Mouse (Mus musculus): Measurements from ENCODE around the gene Il4.

DNA sequence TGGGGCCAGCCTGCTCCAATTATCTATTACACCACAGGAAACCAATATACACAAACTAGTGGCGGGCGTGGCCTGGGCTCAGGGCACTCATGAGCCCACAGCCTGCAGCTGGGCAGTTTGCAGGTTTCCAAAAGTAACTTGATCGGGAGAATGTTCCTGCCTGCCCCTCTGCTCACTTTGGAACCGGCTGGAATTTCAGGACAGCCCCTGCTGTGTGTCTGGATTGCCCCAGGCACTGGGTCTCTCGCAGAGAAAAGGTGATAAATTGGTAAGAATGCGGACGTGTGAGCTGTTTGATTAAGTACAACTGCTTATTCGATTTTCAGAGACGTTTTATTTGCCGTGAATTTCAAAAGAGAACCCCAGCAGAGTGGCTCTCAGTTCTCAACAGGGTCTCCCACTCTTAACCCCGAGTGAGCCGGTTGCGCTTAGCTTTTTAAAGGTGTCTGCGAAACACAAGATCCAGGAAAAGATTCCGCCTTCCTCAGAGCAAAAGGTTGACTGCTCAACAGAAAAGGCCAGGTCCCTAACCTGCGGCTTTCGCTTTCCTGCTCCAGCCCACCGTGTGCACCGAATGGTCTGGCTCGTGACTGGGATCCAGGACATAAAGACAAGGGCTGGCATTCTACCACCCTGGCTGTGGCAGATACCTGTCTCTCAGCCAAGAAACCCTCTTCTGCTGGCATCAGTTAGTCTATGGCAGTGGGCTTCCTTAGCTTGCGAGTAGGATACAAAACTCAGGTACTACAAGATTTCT lies 18.8 kb upstream of the Il4 start:
- TF ChIP-seq POLR2A (IDR thresholded peaks at IDR 0.05; ENCODE audit: borderline replicate concordance, insufficient read depth, low read length) (no peak), CTCF (IDR thresholded peaks at IDR 0.05; ENCODE audit: borderline replicate concordance, insufficient read depth, low read depth, low read length) (no peak)
